Mouse (Mus musculus) liver, adult 2 months (tissue): Measurements from ENCODE around the gene Rassf8. TPM values are rescaled to one million over a fixed set of nuclear protein-coding genes. Genes with fewer than 3 reads are reported as not detected.

ENCODE experiments used
- DNase-seq: peaks from one replicate; pipeline ENCODE4 v3.0.0-alpha.2; 2011; ENCODE audit warnings: low read depth, low spot score; ENCODE audit errors: extremely low read depth
- H3K27ac ChIP-seq: fragments of 200-500 bp; replicated peaks from 2 replicates; pipeline ENCODE4 v1.5.1; 2012; ENCODE audit warnings: low read depth, mild to moderate bottlenecking, control low read depth, inconsistent platforms, low read length; ENCODE audit not compliant: insufficient read depth
- H3K27me3 ChIP-seq: fragments of 200-500 bp; 2 replicates; pipeline ENCODE4 v1.6.1; 2012; ENCODE audit warnings: mild to moderate bottlenecking, moderate library complexity, low read length, inconsistent platforms; ENCODE audit not compliant: control insufficient read depth, insufficient read depth
- H3K36me3 ChIP-seq: fragments of 200-500 bp; 2 replicates; pipeline ENCODE4 v1.6.1; 2012; ENCODE audit warnings: low read length, inconsistent platforms; ENCODE audit not compliant: control insufficient read depth, insufficient read depth
- H3K4me1 ChIP-seq: fragments of 200-500 bp; 2 replicates; pipeline ENCODE4 v1.6.1; 2011; ENCODE audit warnings: low read length; ENCODE audit not compliant: control insufficient read depth, insufficient read depth
- H3K4me3 ChIP-seq: fragments of 200-500 bp; 2 replicates; pipeline ENCODE4 v1.5.1; 2011; ENCODE audit warnings: low read depth, mild to moderate bottlenecking, control low read depth, low read length, moderate library complexity; ENCODE audit not compliant: insufficient read depth
- H3K79me2 ChIP-seq: fragments of 200-500 bp; 2 replicates; pipeline ENCODE4 v1.6.1; 2012; ENCODE audit warnings: inconsistent platforms, mild to moderate bottlenecking, low read length, moderate library complexity; ENCODE audit not compliant: control insufficient read depth, insufficient read depth
- H3K9ac ChIP-seq: fragments of 200-500 bp; 2 replicates; pipeline ENCODE4 v1.6.1; 2012; ENCODE audit warnings: low read depth, mild to moderate bottlenecking, control low read depth, inconsistent platforms, low read length
- CTCF ChIP-seq: fragments of 200-500 bp; IDR thresholded peaks from 2 replicates; pipeline ENCODE4 v1.5.1; 2011; ENCODE audit warnings: low read depth, low read length, control low read depth
- POLR2A ChIP-seq: fragments of 200-500 bp; IDR thresholded peaks from 2 replicates; pipeline ENCODE4 v1.6.1; 2011; ENCODE audit warnings: low read length, control low read depth; ENCODE audit not compliant: insufficient read depth; ENCODE audit errors: extremely low read depth
- WGBS: fragments of 180-500 bp; shearing (Covaris S2); methylation state at CpG from one replicate; pipeline ENCODE4 v1.1.7; 2018; 5-methylcytosine and 5-hydroxymethylcytosine counted together
- polyA plus RNA-seq: library from polyadenylated mRNA; depleted of rRNA; stranded (reverse); fragments of >200 nt; gene quantifications from 2 replicates; pipeline ENCODE4 v1.2.3, GENCODE M21; 2012
- total RNA-seq: library from RNA; depleted of rRNA; stranded (reverse); fragments of >200 nt; gene quantifications from 2 replicates; pipeline ENCODE4 v1.2.3, GENCODE M21; 2014

Gene Rassf8
- total and polyA plus RNA-seq, 2 experiments: 19.5 to 30.0 TPM

- TF ChIP-seq POLR2A (no peak), CTCF (no peak)
- H3K36me3 ChIP-seq: no peaks in the 10 kb centered on the region
Measured at GRCm38 (mm10) chr6:145711320-145711719, 35.2 kb upstream of the Rassf8 start.

GRCm38 (mm10) chr6:145713241-145714114, 33.1 kb upstream of the Rassf8 start:
- no peaks in the 10 kb centered on the region for H3K79me2 ChIP-seq
- no peak for DNase-seq
- 87% methylated on average over 8 of the region's 8 CpGs for WGBS
- H3K27ac ChIP-seq: no peak overlapping the region
- no peak overlapping the region for H3K4me3 ChIP-seq
- no peak for TF ChIP-seq CTCF
- TF ChIP-seq POLR2A: no peak
- H3K4me1 ChIP-seq: peaks cover 4% of the 10 kb centered on the region
- H3K9ac ChIP-seq: no peak overlapping the region
- H3K27me3 ChIP-seq: no peaks in the 10 kb centered on the region
- no peaks in the 10 kb centered on the region for H3K36me3 ChIP-seq

More at GRCm38 (mm10) chr6:145711320-145711719, 35.2 kb upstream of the Rassf8 start:
- WGBS: 52% methylated on average over 5 of the region's 5 CpGs
- Histone ChIP-seq H3K79me2 (no peaks in the 10 kb centered on the region), H3K27ac (no peak overlapping the region), H3K27me3 (no peaks in the 10 kb centered on the region), H3K9ac (no peak overlapping the region), H3K4me1 (peaks cover 4% of the 10 kb centered on the region), H3K4me3 (no peak overlapping the region)
- DNase-seq: peak; percentile 13

GRCm38 (mm10) chr6:145714131-145714530, 32.4 kb upstream of the Rassf8 start:
- Histone ChIP-seq H3K9ac (no peak overlapping the region), H3K27ac (no peak overlapping the region), H3K27me3 (no peaks in the 10 kb centered on the region), H3K4me1 (peaks cover 4% of the 10 kb centered on the region), H3K4me3 (no peak overlapping the region), H3K36me3 (no peaks in the 10 kb centered on the region), H3K79me2 (no peaks in the 10 kb centered on the region)
- TF ChIP-seq POLR2A (no peak), CTCF (no peak)
- no peak for DNase-seq
- 68% methylated on average over 1 of the region's 1 CpGs for WGBS

GRCm38 (mm10) chr6:145722596-145722995, 24.0 kb upstream of the Rassf8 start:
- no peaks in the 10 kb centered on the region for H3K36me3 ChIP-seq
- no peaks in the 10 kb centered on the region for H3K27me3 ChIP-seq
- TF ChIP-seq CTCF (no peak), POLR2A (no peak)
- H3K79me2 ChIP-seq: no peaks in the 10 kb centered on the region
- no peaks in the 10 kb centered on the region for H3K4me1 ChIP-seq
- no peak overlapping the region for H3K9ac ChIP-seq
- no peak for DNase-seq
- 65% methylated on average over 7 of the region's 7 CpGs for WGBS
- no peak overlapping the region for H3K4me3 ChIP-seq
- H3K27ac ChIP-seq: no peak overlapping the region

- Histone ChIP-seq H3K4me3 (no peak overlapping the region), H3K4me1 (no peaks in the 10 kb centered on the region), H3K79me2 (no peaks in the 10 kb centered on the region), H3K9ac (no peak overlapping the region), H3K36me3 (no peaks in the 10 kb centered on the region), H3K27me3 (no peaks in the 10 kb centered on the region), H3K27ac (no peak overlapping the region)
- TF ChIP-seq CTCF (no peak), POLR2A (no peak)
- DNase-seq: no peak
- WGBS: 88% methylated on average over 13 of the region's 13 CpGs
Measured at GRCm38 (mm10) chr6:145723131-145723863, 23.3 kb upstream of the Rassf8 start.

GRCm38 (mm10) chr6:145725849-145726248, 20.7 kb upstream of the Rassf8 start:
- Histone ChIP-seq H3K27me3 (no peaks in the 10 kb centered on the region), H3K4me3 (no peak overlapping the region)
- 89% methylated on average over 10 of the region's 10 CpGs for WGBS

More at GRCm38 (mm10) chr6:145725849-145726248, 20.7 kb upstream of the Rassf8 start:
- Histone ChIP-seq H3K36me3 (no peaks in the 10 kb centered on the region), H3K27ac (no peak overlapping the region), H3K79me2 (no peaks in the 10 kb centered on the region), H3K4me1 (no peaks in the 10 kb centered on the region), H3K9ac (no peak overlapping the region)
- no peak for TF ChIP-seq CTCF
- no peak for TF ChIP-seq POLR2A
- DNase-seq: no peak
